10 mouse cellular contexts compared by ENCODE assay signal in genomic region chr2:49719854-49720253, GRCm38 (mm10).
DNase-seq lines count a peak whose midpoint lies in the region; ATAC-seq and TF ChIP-seq lines count a peak whose summit lies in the region.
"Had no signal": no experiment of that assay in that cellular context is flagged by ENCODE, and none has a peak within 500 bp of the region (broad histone marks: within the 10 kb centered on the region; RNA-seq: fewer than 3 reads in every experiment).

No protein-coding gene starts in this region.

- peaks cover 23% of the 10 kb centered on the region for H3K4me1 ChIP-seq in heart, embryonic 13.5 days
- H3K4me1 ChIP-seq in hindbrain, embryonic 12.5 days, result peaks cover 53% of the 10 kb centered on the region
- H3K4me1 ChIP-seq in midbrain, postnatal 0 days (ENCODE audit: insufficient read depth, low read length), result peaks cover 6% of the 10 kb centered on the region; the same call in 1 of the 2 replicates

- peak overlapping the region; percentile 61 for H3K9ac ChIP-seq in heart, embryonic 13.5 days
- no peak overlapping the region for H3K9ac ChIP-seq in hindbrain, embryonic 12.5 days
- H3K9ac ChIP-seq in midbrain, postnatal 0 days (replicated peaks; ENCODE audit: low read length, poor library complexity, severe bottlenecking), result no peak overlapping the region

- peak overlapping the region; percentile 2; the same call in 1 of the 2 replicates for H3K4me3 ChIP-seq in heart, embryonic 13.5 days
- no peak overlapping the region for H3K4me3 ChIP-seq in hindbrain, embryonic 12.5 days
- no peak overlapping the region for H3K4me3 ChIP-seq in midbrain, postnatal 0 days (ENCODE audit: low read depth, low read length)

- intact Hi-C loops in heart, postnatal 36 days (cut with DNase I), result no loop called here

- no peaks in the 10 kb centered on the region for H3K9me3 ChIP-seq in heart, embryonic 13.5 days
- no peaks in the 10 kb centered on the region for H3K9me3 ChIP-seq in hindbrain, embryonic 12.5 days (replicated peaks)
- H3K9me3 ChIP-seq in midbrain, postnatal 0 days (ENCODE audit: low read length), result no peaks in the 10 kb centered on the region

- H3K27ac ChIP-seq in heart, embryonic 13.5 days (replicated peaks), result peak overlapping the region; percentile 56; the same call in 1 of the 2 replicates
- peak overlapping the region; percentile 86 for H3K27ac ChIP-seq in hindbrain, embryonic 12.5 days
- peak overlapping the region; percentile 44; the same call in 1 of the 2 replicates for H3K27ac ChIP-seq in midbrain, postnatal 0 days (ENCODE audit: low read depth, low read length)
- H3K27ac ChIP-seq: macrophage had no signal

- DNase-seq in heart, postnatal 36 days, result no peak
- peak; percentile 83 for DNase-seq in embryo, embryonic 10 days (ENCODE audit: low spot score)
- no peak for DNase-seq in midbrain, postnatal 0 days (ENCODE audit: low spot score)
- no peak for DNase-seq in adrenal gland, postnatal 10 days
- DNase-seq in right cerebral cortex, postnatal 25 days, result no peak

- 10% methylated on average over 6 of the region's 6 CpGs for WGBS in heart, embryonic 13.5 days
- 2% methylated on average over 6 of the region's 6 CpGs for WGBS in hindbrain, embryonic 12.5 days
- WGBS in midbrain, postnatal 0 days, result 1% methylated on average over 6 of the region's 6 CpGs

- H3K4me2 ChIP-seq in heart, embryonic 13.5 days, result peak overlapping the region; percentile 57
- peak overlapping the region; percentile 24 for H3K4me2 ChIP-seq in hindbrain, embryonic 12.5 days (replicated peaks)
- no peak overlapping the region for H3K4me2 ChIP-seq in midbrain, postnatal 0 days (ENCODE audit: low read depth, low read length, poor library complexity, severe bottlenecking)

- ATAC-seq in heart, embryonic 13.5 days (ENCODE audit: extremely low read depth, insufficient number of reproducible peaks, low FRiP score, low TSS enrichment), result no peak
- peak; percentile 59 for ATAC-seq in hindbrain, embryonic 12.5 days (ENCODE audit: low FRiP score)
- ATAC-seq in midbrain, postnatal 0 days (ENCODE audit: low FRiP score), result 0 out of 2 replicates have a peak, but pooled peaks have one; percentile 47
- no peak for ATAC-seq in erythroid progenitor cell, adult 5-6 weeks (replicated peaks; ENCODE audit: low FRiP score, poor library complexity, severe bottlenecking)

- H3K36me3 ChIP-seq in heart, embryonic 13.5 days, result no peaks in the 10 kb centered on the region
- peaks cover 23% of the 10 kb centered on the region for H3K36me3 ChIP-seq in hindbrain, embryonic 12.5 days
- H3K36me3 ChIP-seq in midbrain, postnatal 0 days (ENCODE audit: insufficient read depth, low read length), result peaks cover 18% of the 10 kb centered on the region

- peaks cover 4% of the 10 kb centered on the region; the same call in 1 of the 2 replicates for H3K27me3 ChIP-seq in heart, embryonic 13.5 days (replicated peaks)
- H3K27me3 ChIP-seq in hindbrain, embryonic 12.5 days, result no peaks in the 10 kb centered on the region
- H3K27me3 ChIP-seq in midbrain, postnatal 0 days (ENCODE audit: insufficient read depth, low read length), result no peaks in the 10 kb centered on the region
- H3K27me3 ChIP-seq: CH12.LX had no signal

- TF ChIP-seq CTCF in midbrain, postnatal 0 days (IDR thresholded peaks at IDR 0.05), result no peak

Comparison
In these comparisons a context has a peak if more than half of its experiments do, and no peak if none do; other contexts are left out.
1. ATAC-seq: peak in hindbrain, embryonic 12.5 days (single experiment) and midbrain, postnatal 0 days (single experiment); none in heart, embryonic 13.5 days (single experiment) and erythroid progenitor cell, adult 5-6 weeks (single experiment).
2. Peak in every context shown above with its lines, with median percentiles within 50 percentile points of each other: H3K27ac ChIP-seq.